Mouse (Mus musculus): ENCODE measurements around the gene Zbtb20.

Zbtb20 gene

DNA sequence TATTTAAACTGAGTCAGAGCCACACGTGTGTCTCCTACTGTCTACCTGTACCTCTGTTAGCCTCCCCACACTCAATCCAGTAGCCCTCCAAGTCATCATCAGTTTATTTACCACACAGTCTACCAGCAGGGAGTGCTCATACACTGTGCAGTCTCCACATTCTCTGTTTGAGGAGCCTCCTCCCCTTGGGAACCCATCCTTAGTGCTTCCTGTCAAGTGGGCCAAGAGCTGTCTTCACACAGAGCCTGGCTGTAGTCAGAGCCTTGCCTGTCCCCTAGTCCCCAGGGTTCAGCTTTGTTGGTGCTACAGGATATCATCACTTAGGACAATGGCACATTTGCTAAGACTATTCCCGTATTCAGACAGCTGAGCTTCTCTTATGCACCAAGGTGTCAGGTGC is 519.1 kb downstream of the Zbtb20 start:
- DNase-seq (ENCODE audit: low read depth, low spot score): no peak

GRCm38 (mm10) chr16:43396849-43397628 is 521.4 kb downstream of the Zbtb20 start:
- no peak for DNase-seq (ENCODE audit: low read depth, low spot score)

- DNase-seq (ENCODE audit: low read depth, low spot score): no peak
These were observed 522.1 kb downstream of the Zbtb20 start for GRCm38 (mm10) chr16:43397629-43398323.

GRCm38 (mm10) chr16:43399428-43399827 is 523.7 kb downstream of the Zbtb20 start:
- DNase-seq (ENCODE audit: low read depth, low spot score): no peak

DNA sequence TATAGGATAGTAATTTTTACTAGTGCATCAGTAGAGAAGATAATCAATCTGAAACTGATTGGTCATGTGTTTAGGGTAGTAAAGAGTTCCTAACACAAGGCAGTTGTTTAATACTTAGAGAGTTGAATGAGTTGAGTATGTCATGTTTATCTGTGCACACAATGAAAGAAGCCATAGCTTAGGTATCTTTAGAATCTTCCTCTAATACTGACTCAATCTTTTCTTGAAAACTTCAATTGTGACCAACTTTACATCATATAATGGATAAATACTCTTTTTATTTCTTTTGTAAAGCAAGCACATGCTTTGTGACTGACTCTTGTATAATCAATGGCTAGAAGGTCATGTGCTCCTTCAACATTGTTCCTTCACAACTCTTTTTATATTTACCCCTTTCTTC is 524.4 kb downstream of the Zbtb20 start:
- no peak for DNase-seq (ENCODE audit: low read depth, low spot score)

DNA sequence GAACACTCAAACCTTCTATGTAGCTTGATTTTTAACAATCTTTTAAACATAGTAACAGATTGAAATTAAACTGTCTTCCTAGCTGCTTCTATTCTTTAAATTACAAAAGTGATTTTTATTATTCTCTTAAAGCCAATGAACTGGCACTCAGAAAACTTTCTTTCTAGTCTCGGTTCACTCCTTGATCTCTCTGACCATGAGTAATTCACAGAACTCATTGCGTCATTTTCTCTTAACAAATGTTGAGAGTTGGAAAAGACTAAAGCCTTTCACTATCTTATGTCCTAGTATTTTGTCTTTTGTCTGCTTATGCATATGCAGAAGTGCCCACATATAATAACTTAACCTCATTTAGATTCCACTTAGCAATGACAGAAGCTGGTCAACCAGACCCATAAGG is 525.3 kb downstream of the Zbtb20 start:
- DNase-seq (ENCODE audit: low read depth, low spot score): no peak

GRCm38 (mm10) chr16:43402888-43403287 is 527.2 kb downstream of the Zbtb20 start:
- DNase-seq (ENCODE audit: low read depth, low spot score): no peak

GRCm38 (mm10) chr16:43405089-43405488 is 529.4 kb downstream of the Zbtb20 start:
- DNase-seq (ENCODE audit: low read depth, low spot score): no peak

- DNase-seq (ENCODE audit: low read depth, low spot score): no peak
These were observed 532.0 kb downstream of the Zbtb20 start for GRCm38 (mm10) chr16:43407594-43408142.

- no peak for DNase-seq (ENCODE audit: low read depth, low spot score)
These were observed 532.9 kb downstream of the Zbtb20 start for GRCm38 (mm10) chr16:43408622-43409021.

DNA sequence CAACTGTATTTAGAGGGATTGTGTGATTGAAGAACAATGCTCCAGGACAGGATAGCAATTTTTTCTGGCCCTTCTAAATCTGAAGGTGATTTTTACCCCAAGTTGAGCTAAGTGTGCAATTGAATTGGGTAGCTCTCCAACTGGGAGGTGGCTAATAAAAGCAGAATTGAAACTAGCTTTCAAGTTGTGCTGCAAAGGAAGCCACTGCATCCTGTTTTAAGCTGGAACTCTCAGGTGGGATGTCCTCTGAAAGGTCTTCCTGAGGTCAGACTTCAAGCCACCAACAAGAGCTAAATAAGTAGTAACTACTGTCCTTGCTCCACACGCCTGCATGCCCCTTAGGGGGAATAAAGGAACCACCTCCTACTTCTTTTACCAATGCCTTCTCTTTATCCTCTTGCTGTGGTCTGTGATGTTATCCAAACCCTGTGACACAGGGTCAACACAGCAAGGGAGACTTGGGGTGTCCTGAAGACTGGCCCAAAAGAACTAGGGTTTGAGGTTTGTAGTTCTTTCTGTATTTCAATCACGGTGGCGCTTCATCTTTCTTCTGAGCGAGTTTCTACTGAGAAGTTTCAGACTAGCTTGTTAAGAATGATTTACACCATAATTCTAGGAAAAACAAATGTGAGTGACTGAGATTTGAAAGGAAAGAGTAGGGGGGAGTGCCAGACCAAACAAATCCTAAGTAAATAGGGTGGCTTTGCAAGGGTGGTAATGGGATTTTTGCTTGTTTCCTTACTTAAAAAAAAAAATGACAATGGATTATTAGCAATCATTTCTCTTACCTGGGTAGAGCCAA is 533.6 kb downstream of the Zbtb20 start:
- DNase-seq (ENCODE audit: low read depth, low spot score): no peak

GRCm38 (mm10) chr16:43409910-43410612 is 534.4 kb downstream of the Zbtb20 start:
- DNase-seq (ENCODE audit: low read depth, low spot score): no peak

GRCm38 (mm10) chr16:43410613-43410974 is 534.9 kb downstream of the Zbtb20 start:
- no peak for DNase-seq (ENCODE audit: low read depth, low spot score)

- DNase-seq (ENCODE audit: low read depth, low spot score): no peak
These were observed 540.2 kb downstream of the Zbtb20 start for GRCm38 (mm10) chr16:43415864-43416263.

DNA sequence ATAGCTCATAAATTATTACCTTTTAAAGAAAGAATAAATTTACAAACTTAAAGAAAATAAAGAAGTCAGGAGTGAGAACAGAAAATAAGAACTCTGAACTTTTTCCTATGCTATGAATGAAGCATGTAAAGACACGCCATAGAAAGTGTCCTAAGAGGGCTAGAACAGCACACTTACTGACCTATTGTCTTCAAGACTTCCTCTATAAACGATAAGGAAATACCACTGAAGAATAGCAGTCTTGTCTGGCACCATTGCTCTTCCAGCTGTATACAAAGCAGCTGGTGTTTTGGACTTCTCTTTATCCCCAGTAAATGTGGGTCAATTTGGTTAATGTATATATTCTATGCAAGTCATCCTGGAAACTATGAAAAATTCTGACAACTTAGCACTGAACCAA is 544.2 kb downstream of the Zbtb20 start:
- DNase-seq (ENCODE audit: low read depth, low spot score): no peak

DNA sequence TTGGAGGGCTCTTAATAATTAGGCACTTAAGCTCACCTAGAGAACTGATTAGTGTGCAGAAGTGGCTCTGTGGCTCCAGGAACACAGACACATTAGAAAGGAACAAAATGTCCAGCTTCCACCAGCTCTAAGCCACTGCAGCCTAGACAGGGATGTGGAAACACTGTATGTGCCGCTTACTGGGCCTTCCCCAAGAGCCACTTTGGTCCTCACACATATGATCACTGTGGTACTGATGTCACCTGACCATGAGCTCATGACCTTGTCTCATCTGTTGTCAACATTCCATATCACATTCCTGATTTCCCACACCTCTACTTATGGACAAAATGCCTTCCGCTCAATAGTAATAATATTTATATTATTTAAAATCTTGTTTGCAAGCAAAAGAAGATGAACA is 553.3 kb downstream of the Zbtb20 start:
- DNase-seq (ENCODE audit: low read depth, low spot score): no peak

DNA sequence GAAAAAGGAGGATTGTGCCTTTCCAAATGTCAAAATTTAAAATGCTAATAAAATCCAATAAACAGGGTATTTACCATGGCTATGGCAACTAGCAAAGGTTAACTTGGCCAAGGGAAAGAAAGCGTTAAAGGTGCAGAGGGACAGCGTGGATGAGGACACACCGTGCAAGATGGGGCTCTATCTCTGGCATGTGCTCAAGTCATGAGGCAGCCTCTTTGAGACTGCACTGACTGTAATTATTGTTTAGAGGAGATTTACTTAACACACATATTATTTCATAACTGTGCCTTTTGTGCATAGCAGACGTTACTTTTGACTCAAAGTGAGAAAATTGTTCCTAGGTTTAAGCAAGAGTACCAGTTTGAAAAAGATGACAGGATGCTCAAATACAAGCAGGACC is 554.3 kb downstream of the Zbtb20 start:
- DNase-seq (ENCODE audit: low read depth, low spot score): no peak

DNA sequence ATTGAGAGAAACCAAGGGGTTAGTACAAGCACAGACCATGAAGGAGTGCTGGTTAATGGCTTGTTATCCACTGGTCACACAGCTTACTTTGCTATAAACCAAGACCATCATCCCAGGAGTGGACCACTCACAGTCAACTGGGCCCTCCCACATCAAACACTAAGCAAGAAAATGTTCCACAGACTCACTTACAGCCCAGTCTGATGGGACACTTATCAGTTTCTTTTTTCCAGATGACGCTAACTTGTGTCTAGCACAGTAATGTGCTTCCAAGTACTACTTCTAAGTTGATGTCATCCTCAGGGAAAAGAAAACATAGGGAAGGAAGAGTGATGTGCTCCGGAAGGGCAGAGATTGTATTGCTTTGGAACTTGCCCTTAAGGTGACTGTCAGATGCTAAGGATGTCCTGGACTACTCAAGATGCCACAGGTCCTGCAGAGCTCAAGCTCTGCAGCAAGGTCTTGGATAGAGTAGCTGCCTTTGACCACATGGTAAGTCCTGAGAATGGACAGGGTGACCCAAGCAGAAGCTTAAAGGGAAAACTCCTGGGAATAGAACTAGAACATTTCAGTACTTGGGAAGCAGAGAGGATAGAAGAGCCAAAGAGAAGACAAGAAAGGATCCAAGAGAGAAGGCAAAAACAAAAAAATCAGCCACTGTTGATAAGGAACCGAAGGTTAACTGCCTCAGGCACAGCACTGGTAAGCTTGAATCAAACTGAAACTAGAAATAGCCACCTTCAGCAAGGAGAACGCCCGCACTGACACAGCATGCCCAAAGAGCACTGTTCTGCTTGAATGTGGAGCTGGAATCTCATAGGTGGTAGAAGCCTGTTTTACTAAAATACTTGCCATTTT is 556.1 kb downstream of the Zbtb20 start:
- no peak for DNase-seq (ENCODE audit: low read depth, low spot score)

GRCm38 (mm10) chr16:43434941-43435340 is 559.3 kb downstream of the Zbtb20 start:
- DNase-seq (ENCODE audit: low read depth, low spot score): peak; percentile 12

DNA sequence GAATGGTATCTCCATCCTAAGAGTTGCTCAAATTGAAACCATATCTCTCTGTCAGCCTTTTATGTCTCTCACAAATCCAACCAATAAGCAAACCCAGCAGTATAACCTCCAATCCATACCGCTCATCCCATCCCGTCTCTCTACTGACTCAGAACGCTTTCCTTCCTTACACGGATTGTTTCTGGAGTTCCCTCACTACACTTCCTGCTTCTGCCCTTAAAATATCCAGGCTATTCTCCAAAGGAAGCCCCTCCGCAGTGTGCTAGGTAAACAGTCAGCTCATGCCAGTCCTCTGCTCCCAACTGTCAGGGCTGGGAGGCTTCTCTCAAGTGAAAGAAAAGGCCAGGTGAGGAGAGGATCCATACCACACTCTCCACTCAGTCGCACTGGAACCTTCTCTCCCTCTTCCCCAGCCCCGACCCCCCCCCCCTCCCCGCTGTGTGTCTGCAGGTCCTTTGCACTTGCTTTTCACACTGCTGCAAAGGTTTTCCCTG is 563.2 kb downstream of the Zbtb20 start:
- DNase-seq (ENCODE audit: low read depth, low spot score): no peak

All from CD4-positive, CD25-positive, alpha-beta regulatory T cell, adult 2 months (primary cell).